Mouse (Mus musculus) hindbrain, embryonic 11.5 days (tissue): Measurements from ENCODE around the gene Spsb2. TPM values are rescaled to one million over a fixed set of nuclear protein-coding genes. Genes with fewer than 3 reads are reported as not detected.

Source experiments
- ATAC-seq: fragments of 200-750 bp; cut with Nextera tagmentation; 2 replicates; pipeline ENCODE4 v1.8.0; 2017; ENCODE audit warnings: mild to moderate bottlenecking, moderate TSS enrichment, moderate library complexity; ENCODE audit not compliant: low FRiP score
- DNase-seq: peaks from one replicate; pipeline ENCODE4 v3.0.0-alpha.2; 2015; ENCODE audit warnings: low spot score
- H3K27ac ChIP-seq: fragments of 300-500 bp; sonication (generic); 2 replicates; pipeline ENCODE4 v1.5.1; 2014; ENCODE audit warnings: mild to moderate bottlenecking, low read depth, low read length
- H3K27me3 ChIP-seq: fragments of 300-500 bp; sonication (generic); 2 replicates; pipeline ENCODE4 v1.6.1; 2014; ENCODE audit warnings: mild to moderate bottlenecking, low read length, moderate library complexity, mixed read lengths; ENCODE audit not compliant: control insufficient read depth, insufficient read depth
- H3K36me3 ChIP-seq: fragments of 300-500 bp; sonication (generic); 2 replicates; pipeline ENCODE4 v1.6.1; 2014; ENCODE audit warnings: mild to moderate bottlenecking, low read length, moderate library complexity, mixed read lengths; ENCODE audit not compliant: control insufficient read depth, insufficient read depth
- H3K4me1 ChIP-seq: fragments of 300-500 bp; sonication (generic); replicated peaks from 2 replicates; pipeline ENCODE4 v1.6.1; 2014; ENCODE audit warnings: low read length, mixed read lengths; ENCODE audit not compliant: control insufficient read depth, insufficient read depth
- H3K4me2 ChIP-seq: fragments of 300-500 bp; sonication (generic); replicated peaks from 2 replicates; pipeline ENCODE4 v1.6.1; 2014; ENCODE audit warnings: mild to moderate bottlenecking, low read depth, low read length
- H3K4me3 ChIP-seq: fragments of 300-500 bp; sonication (generic); 2 replicates; pipeline ENCODE4 v1.5.1; 2014; ENCODE audit warnings: low read depth, low read length
- H3K9ac ChIP-seq: fragments of 300-500 bp; sonication (generic); 2 replicates; pipeline ENCODE4 v1.6.1; 2014; ENCODE audit warnings: low read depth, low read length
- H3K9me3 ChIP-seq: fragments of 300-500 bp; sonication (generic); 2 replicates; pipeline ENCODE4 v1.6.1; 2016; ENCODE audit warnings: low read length; ENCODE audit not compliant: control insufficient read depth
- WGBS: fragments of 180-500 bp; shearing (Covaris S2); extraction: QIAGEN DNeasy Blood & Tissue Kit; methylation state at CpG from one replicate; pipeline ENCODE4 v1.1.7; 2014; 5-methylcytosine and 5-hydroxymethylcytosine counted together
- polyA plus RNA-seq: library from polyadenylated mRNA; unstranded; fragments of >200 nt; fragmentation: Nextera tagmentation; extraction: Ambion mirVana; gene quantifications from 2 replicates; pipeline ENCODE4 v1.2.1, GENCODE M21; 2014

The Spsb2 gene
- polyA plus RNA-seq, 1 experiment from 2014 or later: 6.7 TPM

- no peak overlapping the region for H3K9ac ChIP-seq
- no peaks in the 10 kb centered on the region for H3K27me3 ChIP-seq
- DNase-seq: no peak
- 62% methylated on average over 8 of the region's 8 CpGs for WGBS
- H3K9me3 ChIP-seq: no peaks in the 10 kb centered on the region
- H3K36me3 ChIP-seq: no peaks in the 10 kb centered on the region
- H3K4me3 ChIP-seq: no peak overlapping the region
- H3K4me2 ChIP-seq: no peak overlapping the region
- no peaks in the 10 kb centered on the region for H3K4me1 ChIP-seq
- no peak for ATAC-seq
- no peak overlapping the region for H3K27ac ChIP-seq
Observed at GRCm38 (mm10) chr6:124850535-124850934, 42.1 kb downstream of the Spsb2 start.

GRCm38 (mm10) chr6:124854647-124855046 lies 46.2 kb downstream of the Spsb2 start:
- no peak overlapping the region for H3K9ac ChIP-seq
- ATAC-seq (no peak), DNase-seq (no peak)
- H3K4me3 ChIP-seq: no peak overlapping the region
- no peak overlapping the region for H3K4me2 ChIP-seq
- H3K27me3 ChIP-seq: no peaks in the 10 kb centered on the region
- no peaks in the 10 kb centered on the region for H3K9me3 ChIP-seq
- no peak overlapping the region for H3K27ac ChIP-seq
- no peaks in the 10 kb centered on the region for H3K36me3 ChIP-seq
- WGBS: 75% methylated on average over 12 of the region's 12 CpGs
- 0 out of 2 replicates have a peak, but pooled peaks cover 2% of the 10 kb centered on the region for H3K4me1 ChIP-seq

DNA sequence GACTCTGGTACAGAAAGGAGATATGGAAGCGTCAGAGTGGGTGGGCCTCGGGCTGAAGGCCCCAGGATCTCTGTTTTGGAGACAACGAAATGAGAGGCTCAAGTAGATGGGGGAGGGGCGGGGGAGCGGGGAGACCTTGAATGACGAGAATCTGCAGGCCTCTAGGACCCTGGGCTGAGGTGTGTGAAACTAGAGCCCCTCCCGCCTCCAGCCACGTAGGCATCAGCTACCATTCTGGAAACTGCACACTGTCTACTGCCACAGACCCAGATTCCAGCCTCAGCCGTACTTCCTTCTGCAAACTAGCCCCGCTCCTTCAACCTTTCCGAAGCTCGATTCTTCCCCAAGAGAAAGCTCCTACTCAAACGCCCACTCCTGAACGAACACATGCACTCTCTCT lies 47.9 kb downstream of the Spsb2 start:
- WGBS: 11% methylated on average over 13 of the region's 14 CpGs
- Histone ChIP-seq H3K27me3 (no peaks in the 10 kb centered on the region), H3K4me2 (peak overlapping the region; percentile 95), H3K36me3 (no peaks in the 10 kb centered on the region), H3K27ac (peak overlapping the region; percentile 94; the same call in 1 of the 2 replicates), H3K9me3 (no peaks in the 10 kb centered on the region), H3K4me1 (peaks cover 3% of the 10 kb centered on the region; the same call in 1 of the 2 replicates), H3K9ac (peak overlapping the region; percentile 97; the same call in 1 of the 2 replicates), H3K4me3 (peak overlapping the region; percentile 73)
- ATAC-seq (peak; percentile 41), DNase-seq (peak; percentile 74)

DNA sequence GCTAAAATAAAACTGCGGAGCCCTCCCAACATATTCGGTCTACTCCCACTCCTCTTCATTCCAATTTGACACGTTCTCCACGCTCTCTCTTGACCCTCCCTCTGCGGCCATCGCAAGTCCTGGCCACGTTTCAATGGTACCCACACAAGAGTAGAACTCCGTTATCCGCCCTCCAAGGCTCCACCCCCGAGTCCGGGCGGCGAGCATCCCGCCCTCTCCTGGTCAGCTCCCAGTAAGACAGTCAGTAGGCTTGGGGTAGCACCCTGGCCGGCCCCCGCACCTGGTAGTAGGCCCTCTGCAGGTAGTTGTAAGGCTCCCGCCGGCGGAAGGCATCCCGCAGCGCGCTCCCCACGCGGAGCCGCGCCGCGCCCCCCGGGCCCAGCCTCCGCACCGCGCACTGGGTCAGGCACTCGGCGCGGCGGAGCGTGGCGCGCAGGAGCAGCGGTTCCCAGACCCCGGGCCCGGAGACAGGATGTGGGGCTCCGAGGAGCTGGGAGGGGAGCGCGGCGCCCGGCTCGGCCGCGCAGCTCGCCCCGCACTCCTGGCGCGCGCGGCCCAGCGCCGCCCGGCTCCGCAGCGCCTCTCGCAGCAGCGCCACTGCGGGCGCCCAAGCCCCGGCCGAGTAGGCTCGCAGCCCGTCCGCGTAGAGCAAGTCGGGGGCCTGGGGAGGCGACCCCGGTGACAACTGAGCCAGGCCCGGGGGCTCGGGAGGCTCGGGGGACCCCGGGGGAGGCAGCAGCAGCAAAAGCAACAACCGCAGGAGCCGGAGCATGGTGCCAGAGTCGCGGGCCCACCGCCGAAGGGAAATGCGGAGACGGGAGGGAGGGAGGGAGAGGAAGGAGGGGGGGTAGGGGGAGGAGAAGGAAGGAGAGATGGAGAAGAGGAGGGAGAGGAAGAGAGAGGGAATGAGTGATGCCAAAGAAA lies 48.7 kb downstream of the Spsb2 start, which contains the start of gene P3h3:
Gene P3h3 (minus strand): TSS at position 837 of the 924 bp plus-strand sequence.
- Histone ChIP-seq H3K4me3 (peak within 1 kb of the TSS; percentile 73), H3K4me2 (peak within 1 kb of the TSS; percentile 95), H3K9me3 (no peaks in the 10 kb centered on the region), H3K9ac (peak within 1 kb of the TSS; percentile 97), H3K36me3 (no peaks in the 10 kb centered on the region), H3K27me3 (no peaks in the 10 kb centered on the region), H3K27ac (peak within 1 kb of the TSS; percentile 94), H3K4me1 (peaks cover 11% of the 10 kb centered on the region)
- under 1% methylated on average over 74 of the region's 86 CpGs for WGBS
- ATAC-seq (peak; percentile 88), DNase-seq (peak; percentile 90)

DNA sequence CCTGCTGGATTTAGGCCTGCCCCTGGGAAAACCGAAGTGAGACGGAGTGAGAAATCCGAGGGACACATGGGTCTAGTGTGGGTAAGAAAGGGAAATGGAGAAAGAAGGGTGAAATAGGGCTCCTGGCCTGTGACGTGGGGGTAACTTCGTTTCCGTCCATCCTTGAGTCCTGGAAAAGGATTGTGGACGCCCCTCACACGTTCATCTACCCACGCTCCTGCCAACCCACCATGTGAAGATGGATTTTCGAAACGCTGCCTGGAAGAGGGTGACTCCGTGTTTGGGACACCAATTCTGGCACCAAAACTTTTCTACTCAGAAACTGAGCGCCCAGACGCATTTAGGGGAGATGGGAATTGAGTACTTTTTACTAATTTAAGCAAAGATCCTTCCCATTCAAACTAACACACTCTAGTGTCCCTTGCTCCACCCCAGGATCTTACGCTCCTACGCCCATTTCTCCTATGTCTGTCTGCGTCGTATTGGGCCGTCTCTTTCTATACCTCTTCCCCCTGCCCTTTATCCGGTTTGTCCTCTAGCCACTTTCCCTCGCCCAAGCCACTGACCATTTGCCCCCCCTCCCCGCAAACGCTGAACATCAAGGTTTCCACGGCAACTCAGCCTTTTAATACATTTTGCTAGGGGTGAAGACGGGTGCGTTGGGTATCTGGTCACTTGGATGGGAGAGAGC lies 49.5 kb downstream of the Spsb2 start:
- DNase-seq (no peak), ATAC-seq (no peak)
- Histone ChIP-seq H3K4me1 (peaks cover 15% of the 10 kb centered on the region), H3K4me2 (peak overlapping the region; percentile 95), H3K36me3 (no peaks in the 10 kb centered on the region), H3K27ac (peak overlapping the region; percentile 94; the same call in 1 of the 2 replicates), H3K27me3 (no peaks in the 10 kb centered on the region), H3K4me3 (peak overlapping the region; percentile 73), H3K9me3 (no peaks in the 10 kb centered on the region), H3K9ac (peak overlapping the region; percentile 97)
- 23% methylated on average over 26 of the region's 26 CpGs for WGBS

DNA sequence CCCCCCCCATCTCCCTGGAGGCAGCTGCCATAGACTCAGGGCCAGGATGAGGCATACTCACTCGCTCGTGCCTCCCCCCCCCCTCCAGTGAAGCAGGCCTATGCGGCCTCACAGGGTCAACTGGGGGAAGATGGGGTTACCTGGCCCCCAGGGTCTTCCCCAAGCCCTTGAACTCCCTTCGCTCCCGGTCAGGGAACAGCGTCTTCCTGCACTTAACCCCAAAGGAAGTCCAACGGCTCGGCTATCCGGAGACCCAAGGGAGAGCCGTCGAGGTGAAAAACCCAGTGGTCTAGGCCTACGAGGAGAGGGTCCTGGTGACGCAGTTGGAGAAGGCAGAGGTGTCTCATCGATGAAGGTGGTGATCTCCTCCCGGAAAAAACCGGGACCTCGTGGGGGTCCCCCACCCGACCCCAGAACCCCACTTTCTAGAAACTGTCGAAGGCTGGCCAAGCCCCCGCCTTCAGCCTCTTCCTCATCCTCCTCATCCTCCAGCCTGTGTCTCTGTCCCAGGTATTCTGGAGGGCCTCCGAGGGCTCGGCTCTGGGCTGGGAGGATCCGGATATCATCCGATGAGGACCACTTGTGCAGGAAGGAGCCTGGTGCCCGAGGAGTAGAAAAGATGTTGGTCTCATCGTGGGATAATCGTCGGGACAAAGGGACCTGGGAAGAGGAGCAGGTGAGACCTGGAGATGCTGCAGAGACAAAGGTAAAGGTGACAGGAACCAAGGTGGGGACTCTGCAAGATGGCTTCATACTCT lies 50.3 kb downstream of the Spsb2 start:
- Histone ChIP-seq H3K36me3 (no peaks in the 10 kb centered on the region), H3K9ac (no peak overlapping the region), H3K9me3 (no peaks in the 10 kb centered on the region), H3K4me2 (no peak overlapping the region; the same call in 1 of the 2 replicates), H3K27ac (no peak overlapping the region), H3K4me3 (no peak overlapping the region), H3K4me1 (peaks cover 19% of the 10 kb centered on the region), H3K27me3 (no peaks in the 10 kb centered on the region)
- ATAC-seq (no peak), DNase-seq (no peak)
- WGBS: 78% methylated on average over 26 of the region's 28 CpGs

DNA sequence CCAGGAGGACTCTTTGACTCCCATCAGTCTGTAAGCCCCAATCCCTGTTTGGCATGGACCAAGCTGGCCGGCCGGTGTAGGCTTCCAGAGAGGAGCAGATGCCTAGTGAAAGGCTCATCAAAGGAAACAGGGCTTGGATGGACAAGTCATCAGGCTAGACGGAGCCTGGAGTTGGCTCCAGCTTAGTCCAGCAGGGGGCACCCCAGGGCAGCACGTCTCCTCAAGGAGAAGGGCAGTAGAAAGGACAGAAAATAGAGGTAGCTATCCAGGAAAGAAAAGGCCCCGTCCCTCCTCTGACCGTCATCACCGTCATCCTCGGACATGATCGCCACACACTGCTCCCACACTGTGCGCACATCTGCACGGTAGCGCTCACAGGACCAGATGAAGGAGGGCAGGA lies 51.3 kb downstream of the Spsb2 start:
- H3K4me1 ChIP-seq: peaks cover 23% of the 10 kb centered on the region
- no peaks in the 10 kb centered on the region for H3K9me3 ChIP-seq
- DNase-seq: peak; percentile 92
- H3K27me3 ChIP-seq: no peaks in the 10 kb centered on the region
- WGBS: 11% methylated on average over 12 of the region's 12 CpGs
- no peak overlapping the region for H3K4me2 ChIP-seq
- ATAC-seq: peak; percentile 9; the same call in 1 of the 2 replicates
- H3K9ac ChIP-seq: peak overlapping the region; percentile 47
- no peaks in the 10 kb centered on the region for H3K36me3 ChIP-seq
- H3K27ac ChIP-seq: no peak overlapping the region
- H3K4me3 ChIP-seq: no peak overlapping the region
